Mouse (Mus musculus): Measurements from ENCODE around the gene Rtl4. TPM values are rescaled to one million over a fixed set of nuclear protein-coding genes. Genes with fewer than 3 reads are reported as not detected.

Gene Rtl4
- not detected in 2 replicates for polyA plus RNA-seq (2012; rRNA removed)

- 23% methylated on average over 26 of the region's 31 CpGs for WGBS
- DNase-seq (ENCODE audit: low read depth, low spot score) = no peak
These were observed at the start of gene Rtl4 for GRCm38 (mm10) chrX:144688207-144689118. Gene Rtl4 (plus strand): TSS chrX:144688907.

GRCm38 (mm10) chrX:144644756-144645155, 44.0 kb upstream of the Rtl4 start:
- no peak for DNase-seq (ENCODE audit: low read depth, low spot score)
- 49% methylated on average over 3 of the region's 3 CpGs for WGBS

- WGBS = 36% methylated on average over 1 of the region's 1 CpGs
- no peak for DNase-seq (ENCODE audit: low read depth, low spot score)
These were observed 43.3 kb upstream of the Rtl4 start for GRCm38 (mm10) chrX:144645394-144645793.

GRCm38 (mm10) chrX:144652196-144652595, 36.5 kb upstream of the Rtl4 start:
- no peak for DNase-seq (ENCODE audit: low read depth, low spot score)
- WGBS = 37% methylated on average over 2 of the region's 2 CpGs

GRCm38 (mm10) chrX:144687742-144688141, 965 bp upstream of the Rtl4 start:
- DNase-seq (ENCODE audit: low read depth, low spot score) = no peak
- WGBS = 32% methylated on average over 20 of the region's 20 CpGs

- WGBS = 47% methylated on average over 1 of the region's 1 CpGs
These were observed 733 bp upstream of the Rtl4 start, which contains the start of gene Trpc5 for GRCm38 (mm10) chrX:144688142-144688206. Gene Trpc5 (minus strand): TSS chrX:144688180.

GRCm38 (mm10) chrX:144689119-144689858, 582 bp downstream of the Rtl4 start:
- no peak for DNase-seq (ENCODE audit: low read depth, low spot score)
- WGBS = 17% methylated on average over 21 of the region's 21 CpGs

More at GRCm38 (mm10) chrX:144688142-144688206, 733 bp upstream of the Rtl4 start, which contains the start of gene Trpc5:
- no peak for DNase-seq (ENCODE audit: low read depth, low spot score)

- no peak for DNase-seq (ENCODE audit: low read depth, low spot score)
- WGBS = 18% methylated on average over 7 of the region's 7 CpGs
These were observed 1.1 kb downstream of the Rtl4 start for GRCm38 (mm10) chrX:144689859-144690181.

GRCm38 (mm10) chrX:144716330-144716729, 27.6 kb downstream of the Rtl4 start:
- 60% methylated on average over 1 of the region's 1 CpGs for WGBS
- DNase-seq (ENCODE audit: low read depth, low spot score) = no peak

GRCm38 (mm10) chrX:144747528-144748049, 58.9 kb downstream of the Rtl4 start:
- 65% methylated on average over 3 of the region's 3 CpGs for WGBS
- DNase-seq (ENCODE audit: low read depth, low spot score) = no peak

- 63% methylated on average over 2 of the region's 2 CpGs for WGBS
- DNase-seq (ENCODE audit: low read depth, low spot score) = no peak
These were observed 298.3 kb downstream of the Rtl4 start for GRCm38 (mm10) chrX:144986980-144987379.

GRCm38 (mm10) chrX:145065484-145065913, 376.8 kb downstream of the Rtl4 start:
- 66% methylated on average over 2 of the region's 2 CpGs for WGBS

GRCm38 (mm10) chrX:145089802-145090201, 401.1 kb downstream of the Rtl4 start:
- DNase-seq (ENCODE audit: low read depth, low spot score) = no peak

More at GRCm38 (mm10) chrX:145065484-145065913, 376.8 kb downstream of the Rtl4 start:
- DNase-seq (ENCODE audit: low read depth, low spot score) = no peak

GRCm38 (mm10) chrX:145090360-145090759, 401.7 kb downstream of the Rtl4 start:
- 74% methylated on average over 3 of the region's 3 CpGs for WGBS
- DNase-seq (ENCODE audit: low read depth, low spot score) = no peak

- no peak for DNase-seq (ENCODE audit: low read depth, low spot score)
- WGBS = 76% methylated on average over 2 of the region's 2 CpGs
These were observed 402.3 kb downstream of the Rtl4 start for GRCm38 (mm10) chrX:145090964-145091363.

Other genes starting within 250 kb of the Rtl4 start
- gene Trpc5os, start 232.3 kb upstream of the Rtl4 start, polyA plus RNA-seq (2012; rRNA removed) = not detected in 2 replicates
- not detected in 2 replicates for gene Trpc5, start 727 bp upstream of the Rtl4 start, polyA plus RNA-seq (2012; rRNA removed)

Measured in large intestine, adult 2 months (tissue).